Mouse (Mus musculus) heart, adult 2 months (tissue): ENCODE measurements around the gene Xylt1.

Experiments
- CTCF ChIP-seq: fragments of 200-600 bp; IDR thresholded peaks from 2 replicates; pipeline ENCODE4 v1.8.1; 2022; ENCODE audit warnings: antibody characterized with exemption, mild to moderate bottlenecking, moderate library complexity
- POLR2A ChIP-seq: fragments of 200-500 bp; IDR thresholded peaks from 2 replicates; pipeline ENCODE4 v1.6.1; 2011; ENCODE audit warnings: mild to moderate bottlenecking, low read depth, low read length, control low read depth; ENCODE audit not compliant: insufficient read depth

DNA sequence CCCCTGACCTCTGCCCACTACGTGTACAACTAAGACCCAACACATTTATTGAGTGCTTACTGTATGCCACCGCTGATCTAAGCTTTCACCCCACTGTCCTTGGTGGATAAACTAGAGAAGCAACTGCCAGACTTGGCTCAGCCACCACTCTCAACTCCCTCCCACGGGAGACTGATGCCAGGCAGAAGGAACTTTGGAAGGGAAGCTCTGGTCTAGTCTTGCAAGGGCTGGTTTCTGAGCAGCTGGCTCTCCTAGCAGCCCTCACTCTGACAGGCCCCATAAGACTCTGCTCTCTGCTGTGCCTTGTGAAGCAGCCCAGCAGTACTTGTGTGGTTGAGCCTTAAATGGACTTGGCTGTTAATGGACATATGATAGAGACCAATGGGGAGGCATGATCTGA, 60.2 kb downstream of the Xylt1 start:
- TF ChIP-seq POLR2A (no peak), CTCF (no peak)
